Mouse (Mus musculus) cortical plate, adult 2 months (tissue): ENCODE results near the gene Trim28. TPM values are rescaled to one million over a fixed set of nuclear protein-coding genes. Genes with fewer than 3 reads are reported as not detected.
A peak's percentile ranks its signal among the peaks of the same experiment; 100 is the strongest.

Experiments used
- H3K27ac ChIP-seq: fragments of 200-500 bp; 2 replicates; pipeline ENCODE4 v1.5.1; 2012; ENCODE audit warnings: low read length, control low read depth, inconsistent platforms; ENCODE audit not compliant: insufficient read depth
- H3K4me1 ChIP-seq: fragments of 200-500 bp; 2 replicates; pipeline ENCODE4 v1.6.1; 2011; ENCODE audit warnings: low read length; ENCODE audit not compliant: control insufficient read depth, insufficient read depth
- H3K4me3 ChIP-seq: fragments of 200-500 bp; 2 replicates; pipeline ENCODE4 v1.5.1; 2011; ENCODE audit warnings: mild to moderate bottlenecking, low read length, control low read depth; ENCODE audit not compliant: insufficient read depth
- CTCF ChIP-seq: fragments of 200-500 bp; IDR thresholded peaks from 2 replicates; pipeline ENCODE4 v1.5.1; 2011; ENCODE audit warnings: mild to moderate bottlenecking, control low read depth, low read length; ENCODE audit not compliant: insufficient read depth; ENCODE audit errors: extremely low read depth
- POLR2A ChIP-seq: fragments of 200-500 bp; IDR thresholded peaks from 2 replicates; pipeline ENCODE4 v1.6.1; 2011; ENCODE audit warnings: mild to moderate bottlenecking, low read length, control low read depth; ENCODE audit not compliant: insufficient read depth; ENCODE audit errors: extremely low read depth
- polyA plus RNA-seq: library from polyadenylated mRNA; depleted of rRNA; stranded (reverse); fragments of >200 nt; gene quantifications from 2 replicates; pipeline ENCODE4 v1.2.3, GENCODE M21; 2012

Gene Trim28
- polyA plus RNA-seq, 1 experiment, result 225 TPM

DNA sequence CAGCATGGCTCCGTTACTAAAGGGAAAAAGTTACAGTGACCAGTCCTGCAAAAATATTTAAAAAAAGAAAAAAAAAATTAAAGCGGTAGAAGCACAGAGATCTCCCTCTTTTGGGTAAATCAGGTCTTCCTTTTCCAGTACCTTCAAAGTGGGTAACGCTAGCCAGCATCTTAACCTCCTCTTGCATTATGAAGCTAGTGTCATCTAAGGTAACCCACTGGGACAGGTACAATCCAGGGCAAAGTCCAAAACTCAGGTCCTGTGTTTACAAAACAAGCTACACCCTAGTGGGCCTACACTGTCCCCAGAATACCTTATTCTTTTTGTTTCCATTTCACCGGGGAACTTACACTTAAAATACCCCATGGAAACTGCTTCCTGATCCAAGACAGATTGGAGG lies 14.8 kb downstream of the Trim28 start:
- TF ChIP-seq CTCF (no peak), POLR2A (no peak)
- no peaks in the 10 kb centered on the region for H3K4me1 ChIP-seq
- H3K4me3 ChIP-seq, result no peak overlapping the region
- no peak overlapping the region for H3K27ac ChIP-seq

DNA sequence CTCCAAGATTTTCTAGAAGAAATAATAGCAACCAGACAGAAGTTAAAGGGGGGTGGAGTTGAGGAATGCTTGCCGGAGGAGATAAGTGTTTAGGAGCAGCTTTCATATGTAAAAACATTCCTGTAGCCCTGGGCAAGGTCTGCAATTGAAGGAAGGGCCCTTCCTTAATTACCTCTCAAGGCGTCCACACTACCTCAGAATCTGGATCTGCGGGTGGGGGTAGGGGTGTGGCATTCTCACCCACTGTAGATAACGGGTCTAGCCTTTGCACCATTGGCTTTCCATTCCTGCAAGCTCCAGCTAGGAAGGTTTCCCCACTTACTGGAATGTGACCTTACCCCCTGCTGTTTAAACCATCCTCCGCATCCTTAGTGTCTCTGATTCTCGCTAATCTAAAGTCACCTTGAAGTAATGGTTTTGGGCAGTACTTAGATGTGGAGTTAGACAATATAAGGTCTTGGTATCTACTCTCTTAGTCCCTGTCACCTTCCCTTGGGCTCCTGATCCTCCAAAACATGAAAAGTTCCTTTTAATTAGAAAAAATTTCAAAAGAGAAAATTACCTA lies 15.4 kb downstream of the Trim28 start:
- no peaks in the 10 kb centered on the region for H3K4me1 ChIP-seq
- no peak overlapping the region for H3K4me3 ChIP-seq
- no peak overlapping the region for H3K27ac ChIP-seq
- TF ChIP-seq POLR2A (no peak), CTCF (no peak)

DNA sequence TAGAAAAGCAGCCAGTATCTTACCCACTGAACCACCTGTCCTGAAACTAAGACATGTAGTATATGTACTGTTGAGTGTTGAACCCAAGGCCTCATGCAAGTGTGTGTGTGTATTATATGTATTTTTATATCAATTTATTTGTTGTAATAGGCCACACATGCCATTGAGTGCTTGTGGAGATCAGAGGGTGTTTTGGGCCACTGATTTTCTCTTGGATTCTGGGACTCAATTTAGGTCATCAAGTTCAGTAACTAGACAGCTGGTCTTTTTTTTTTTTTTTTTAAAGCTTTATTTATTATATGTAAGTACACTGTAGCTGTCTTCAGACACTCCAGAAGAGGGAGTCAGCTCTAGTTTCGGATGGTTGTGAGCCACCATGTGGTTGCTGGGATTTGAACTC lies 16.3 kb downstream of the Trim28 start:
- no peak for TF ChIP-seq CTCF
- no peak for TF ChIP-seq POLR2A
- H3K27ac ChIP-seq, result no peak overlapping the region
- no peaks in the 10 kb centered on the region for H3K4me1 ChIP-seq
- H3K4me3 ChIP-seq, result no peak overlapping the region

DNA sequence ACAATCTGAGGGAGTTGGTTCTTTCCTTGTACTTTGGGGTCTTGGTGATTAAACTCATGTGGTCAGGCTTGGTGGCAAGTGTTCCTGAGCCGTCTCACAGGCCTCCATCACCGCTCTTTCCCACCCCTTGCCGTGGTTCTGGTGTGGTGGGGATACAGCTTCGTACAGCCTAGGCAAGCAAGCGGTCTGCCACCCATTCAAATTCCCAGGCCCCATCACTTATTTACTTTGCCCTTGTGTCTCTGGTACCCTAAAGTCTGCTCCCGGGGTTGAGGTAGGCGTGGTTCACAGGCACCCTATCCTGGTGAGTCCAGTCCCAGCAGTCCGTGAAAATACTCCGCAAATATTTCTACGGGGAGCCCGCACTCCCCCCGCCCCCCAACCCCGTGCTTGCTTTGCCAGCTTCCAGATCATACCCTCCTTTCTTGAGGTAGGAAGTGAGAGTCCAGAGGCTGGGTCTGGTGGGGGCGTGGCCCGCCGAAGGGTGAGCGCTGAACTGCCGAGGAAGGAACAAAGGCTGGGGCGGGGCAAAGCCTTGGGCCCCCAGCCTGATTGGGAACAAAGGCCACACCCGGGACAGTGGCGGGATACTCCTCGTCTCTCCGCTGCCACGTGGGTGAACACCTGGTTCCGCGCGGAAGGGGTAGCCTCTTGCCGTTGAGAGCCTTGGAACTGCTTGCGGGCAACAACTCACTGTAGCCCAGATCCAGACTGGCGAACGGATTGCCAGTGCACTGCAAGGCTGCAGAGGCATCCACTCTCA lies 24.0 kb downstream of the Trim28 start:
- Histone ChIP-seq H3K4me1 (peaks cover 9% of the 10 kb centered on the region; the same call in 1 of the 2 replicates), H3K27ac (no peak overlapping the region), H3K4me3 (peak overlapping the region; percentile 59)
- no peak for TF ChIP-seq POLR2A
- no peak for TF ChIP-seq CTCF

DNA sequence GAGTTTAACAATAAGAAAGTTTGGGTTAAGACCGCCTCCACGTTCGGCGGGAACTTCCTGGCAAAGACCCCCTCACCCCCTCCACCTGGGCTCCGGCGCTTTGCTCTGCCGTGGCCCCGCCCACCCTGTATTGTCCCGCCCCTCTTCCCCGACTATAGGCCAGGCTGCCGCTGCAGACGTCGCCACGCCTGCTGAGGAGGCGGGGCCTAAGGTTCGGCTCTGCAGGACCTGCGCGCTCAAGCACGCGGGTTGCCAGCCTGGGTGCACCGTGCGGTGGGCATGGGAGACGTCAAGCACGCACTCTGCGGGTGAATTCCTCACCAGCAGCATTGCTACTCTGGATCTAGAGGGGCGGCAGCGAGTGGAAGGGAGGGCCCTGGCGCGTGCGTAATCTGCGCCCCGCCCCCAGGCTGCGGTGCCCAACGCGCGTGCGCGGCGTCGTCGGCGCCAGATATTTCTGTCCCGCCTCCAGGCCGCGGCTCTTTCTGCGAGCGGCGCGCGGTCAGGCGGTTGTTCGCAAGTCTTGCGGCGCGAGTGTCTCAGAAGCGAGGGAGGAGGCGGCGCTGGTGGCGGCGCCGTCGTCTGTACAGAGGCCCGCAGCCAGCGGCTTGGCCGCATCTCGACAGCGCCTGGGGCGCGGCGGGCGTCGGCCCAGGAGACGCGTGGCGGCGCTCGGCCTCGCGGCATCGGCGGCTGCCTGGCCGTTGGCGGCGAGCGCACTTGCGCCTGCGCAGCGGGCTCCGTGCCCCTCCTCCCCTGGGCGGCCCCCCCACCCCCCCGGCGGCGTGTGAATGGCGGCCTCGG lies 25.2 kb downstream of the Trim28 start:
- Histone ChIP-seq H3K27ac (peak overlapping the region; percentile 94), H3K4me3 (peak overlapping the region; percentile 59), H3K4me1 (peaks cover 9% of the 10 kb centered on the region; the same call in 1 of the 2 replicates)
- peak; percentile 69 for TF ChIP-seq POLR2A
- no peak for TF ChIP-seq CTCF

DNA sequence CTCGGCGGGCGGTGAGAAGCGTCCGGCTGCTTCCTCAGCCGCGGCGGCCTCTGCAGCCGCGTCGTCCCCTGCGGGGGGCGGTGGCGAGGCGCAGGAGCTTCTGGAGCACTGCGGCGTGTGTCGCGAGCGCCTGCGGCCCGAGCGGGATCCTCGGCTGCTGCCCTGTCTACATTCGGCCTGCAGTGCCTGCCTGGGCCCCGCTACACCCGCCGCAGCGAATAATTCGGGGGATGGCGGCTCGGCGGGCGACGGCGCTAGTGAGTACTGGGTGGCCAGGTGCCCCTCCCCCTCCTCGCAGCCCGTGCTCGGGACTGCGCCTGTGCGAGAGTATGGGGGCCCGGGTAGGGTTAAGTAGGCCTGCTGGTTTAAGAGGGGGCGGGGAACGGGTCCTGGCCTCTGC lies 25.9 kb downstream of the Trim28 start:
- peak overlapping the region; percentile 59 for H3K4me3 ChIP-seq
- H3K4me1 ChIP-seq, result peaks cover 9% of the 10 kb centered on the region; the same call in 1 of the 2 replicates
- peak overlapping the region; percentile 94 for H3K27ac ChIP-seq
- no peak for TF ChIP-seq POLR2A
- no peak for TF ChIP-seq CTCF

DNA sequence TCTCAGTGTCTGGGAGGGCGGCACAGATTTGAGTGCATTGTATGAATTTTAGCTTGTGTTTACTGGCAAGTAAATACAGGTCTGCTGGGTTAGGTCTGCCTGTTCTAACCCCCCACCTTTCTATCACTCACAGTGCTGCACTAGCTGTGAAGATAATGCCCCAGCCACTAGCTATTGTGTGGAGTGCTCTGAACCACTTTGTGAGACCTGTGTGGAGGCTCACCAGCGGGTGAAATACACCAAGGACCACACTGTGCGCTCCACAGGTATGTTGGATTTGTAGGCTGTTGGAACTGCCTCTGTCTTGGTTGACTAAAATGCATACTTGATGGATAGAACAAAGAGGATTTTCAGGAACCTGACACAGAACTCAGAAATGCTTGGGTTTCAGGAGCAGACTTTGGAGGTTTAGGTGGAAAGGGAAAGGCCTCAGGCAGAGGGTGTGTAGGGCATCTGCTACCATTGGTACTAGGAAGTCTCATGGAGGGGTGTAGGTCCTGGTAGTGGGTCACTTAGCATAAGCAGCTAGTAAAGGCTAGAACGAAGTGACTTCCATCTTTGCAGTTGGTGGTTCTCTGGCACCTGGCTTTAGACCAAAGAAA lies 26.7 kb downstream of the Trim28 start:
- Histone ChIP-seq H3K27ac (no peak overlapping the region), H3K4me1 (peaks cover 9% of the 10 kb centered on the region; the same call in 1 of the 2 replicates), H3K4me3 (peak overlapping the region; percentile 59)
- no peak for TF ChIP-seq CTCF
- no peak for TF ChIP-seq POLR2A

DNA sequence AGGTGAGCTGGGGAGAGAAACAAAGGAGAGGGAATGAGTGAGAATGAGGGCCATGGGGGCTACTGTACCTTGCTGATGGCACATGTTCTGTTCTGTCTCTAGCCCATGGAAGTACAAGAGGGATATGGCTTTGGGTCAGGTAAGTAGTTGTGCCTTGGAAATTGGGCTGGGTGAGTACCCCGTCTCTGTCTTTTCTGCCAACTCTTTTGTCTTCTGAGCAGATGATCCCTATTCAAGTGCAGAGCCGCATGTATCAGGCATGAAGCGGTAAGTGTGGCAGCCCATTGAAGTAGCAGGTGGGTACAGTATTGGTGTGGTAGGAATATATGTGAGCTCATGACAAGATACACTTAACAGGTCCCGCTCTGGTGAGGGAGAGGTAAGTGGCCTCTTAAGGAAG lies 30.1 kb downstream of the Trim28 start:
- Histone ChIP-seq H3K4me3 (no peak overlapping the region), H3K4me1 (peaks cover 8% of the 10 kb centered on the region; the same call in 1 of the 2 replicates), H3K27ac (no peak overlapping the region)
- TF ChIP-seq POLR2A (no peak), CTCF (no peak)

DNA sequence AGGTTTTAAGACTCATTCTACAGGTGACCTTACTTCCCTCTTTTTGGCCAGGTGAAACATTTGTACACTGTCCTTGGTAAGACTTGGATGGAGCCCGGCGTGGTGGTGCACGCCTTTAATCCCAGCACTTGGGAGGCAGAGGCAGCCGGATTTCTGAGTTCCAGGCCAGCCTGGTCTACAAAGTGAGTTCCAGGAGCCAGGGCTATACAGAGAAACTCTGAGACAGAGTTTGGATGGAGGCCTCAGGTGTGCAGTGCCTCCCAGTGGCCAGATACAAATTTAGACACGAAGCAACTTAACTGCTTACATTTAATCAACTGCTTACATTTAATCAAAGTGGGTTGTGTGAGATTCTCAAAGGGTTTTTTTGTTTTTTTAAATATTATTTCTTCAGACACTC lies 32.2 kb downstream of the Trim28 start:
- Histone ChIP-seq H3K4me3 (no peak overlapping the region), H3K27ac (no peak overlapping the region), H3K4me1 (peaks cover 4% of the 10 kb centered on the region; the same call in 1 of the 2 replicates)
- TF ChIP-seq POLR2A (no peak), CTCF (peak; percentile 22; the same call in 1 of the 2 replicates)

DNA sequence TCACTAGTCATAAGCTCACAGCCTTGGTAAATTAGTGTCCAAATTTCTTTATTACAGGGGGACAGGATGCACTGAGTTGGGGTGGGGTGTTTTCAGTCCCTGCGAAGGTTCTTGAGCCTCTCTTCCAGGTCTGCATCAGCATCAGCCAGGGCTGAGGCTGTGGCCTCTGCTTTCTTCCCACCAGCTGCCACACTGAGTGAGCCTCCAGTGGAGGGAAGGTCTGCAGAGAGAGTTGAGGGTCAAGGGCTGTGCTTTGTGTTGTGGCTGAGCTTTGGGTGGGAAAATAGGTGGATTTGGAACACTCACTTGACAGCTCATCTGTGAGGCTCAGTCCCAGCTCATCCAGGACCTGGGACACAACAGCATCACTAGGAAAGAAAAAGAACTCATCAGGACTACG lies 33.1 kb downstream of the Trim28 start:
- H3K4me3 ChIP-seq, result no peak overlapping the region
- no peak for TF ChIP-seq POLR2A
- no peak for TF ChIP-seq CTCF
- no peaks in the 10 kb centered on the region; the same call in 1 of the 2 replicates for H3K4me1 ChIP-seq
- no peak overlapping the region for H3K27ac ChIP-seq
